Mouse (Mus musculus): ENCODE measurements around the gene Tbpl1. TPM values are rescaled to one million over a fixed set of nuclear protein-coding genes. Genes with fewer than 3 reads are reported as not detected.

The Tbpl1 gene
- 64.9 TPM for polyA plus RNA-seq (2014; fragmentation: Illumina TruSeq; extraction: RNeasy Lipid Tissue Mini Kit (QIAGEN cat#74804); ENCODE audit: low replicate concordance)

DNA sequence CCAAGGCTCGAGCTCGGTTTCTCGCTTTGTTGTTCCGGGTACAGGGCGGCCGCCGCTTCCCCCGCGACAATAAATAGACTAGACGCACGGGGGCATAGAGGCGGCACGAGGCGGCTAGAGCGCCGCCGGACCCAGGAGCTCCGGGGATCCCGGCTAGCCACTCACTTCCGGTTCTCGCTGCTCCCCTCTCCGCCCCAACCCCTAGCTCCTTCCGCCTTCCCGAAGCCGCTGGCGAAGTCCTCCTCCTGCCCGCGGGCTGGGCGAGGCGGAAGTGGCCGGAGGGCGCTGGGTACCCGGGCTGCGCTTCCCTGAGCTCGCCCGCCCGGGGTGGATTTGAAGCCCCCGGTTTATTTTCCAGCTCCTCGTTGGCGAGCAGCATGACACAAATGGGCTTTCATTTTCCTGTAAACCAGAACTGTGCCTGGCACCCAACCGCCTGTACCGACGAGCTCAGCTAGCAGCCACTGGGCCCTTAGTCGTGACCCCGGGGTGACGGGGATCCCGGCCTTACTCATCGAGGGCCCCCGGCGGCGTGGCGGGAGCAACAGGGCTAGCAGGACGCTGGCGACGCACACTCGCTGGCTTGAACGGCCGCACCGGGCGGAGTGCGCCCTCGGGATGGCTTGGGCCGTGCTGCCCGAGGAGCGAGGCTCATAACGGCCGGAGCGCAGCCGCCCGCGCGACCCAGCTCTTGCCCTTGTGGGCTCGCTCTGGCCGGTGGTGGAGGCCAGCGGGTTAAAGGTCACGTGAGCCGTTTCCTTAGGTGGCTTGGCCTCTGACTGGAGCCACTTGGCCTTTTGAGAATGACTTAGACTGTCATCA, at the start of gene Tbpl1:
TSS of gene Tbpl1 (minus strand) at position 667 of the 822 bp plus-strand sequence.

Other genes with a start within 250 kb of the Tbpl1 start
- gene Slc2a12, start 86.9 kb downstream of the Tbpl1 start, polyA plus RNA-seq (2014; fragmentation: Illumina TruSeq; extraction: RNeasy Lipid Tissue Mini Kit (QIAGEN cat#74804); ENCODE audit: low replicate concordance): 0.52 TPM
- 4.1 TPM for gene Tcf21, start 88.2 kb upstream of the Tbpl1 start, polyA plus RNA-seq (2014; fragmentation: Illumina TruSeq; extraction: RNeasy Lipid Tissue Mini Kit (QIAGEN cat#74804); ENCODE audit: low replicate concordance)

Measured in small intestine, adult 10 weeks (tissue).